Mouse (Mus musculus) embryonic fibroblast, embryonic 13.5 days (primary cell): ENCODE results near the gene Olfr959.

ENCODE experiments used
- CTCF ChIP-seq: IDR thresholded peaks from 2 replicates; pipeline ENCODE4 v1.5.1; 2011; ENCODE audit warnings: mild to moderate bottlenecking, control low read depth, low read length, moderate library complexity, borderline replicate concordance; ENCODE audit not compliant: insufficient read depth
- POLR2A ChIP-seq: IDR thresholded peaks from 2 replicates; pipeline ENCODE4 v1.6.1; 2011; ENCODE audit warnings: low read depth, mild to moderate bottlenecking, control low read depth, low read length, moderate library complexity

GRCm38 (mm10) chr9:39558349-39558647 lies 17.1 kb downstream of the Olfr959 start:
- no peak for TF ChIP-seq POLR2A
- TF ChIP-seq CTCF, result no peak
